Mouse (Mus musculus) thymus, postnatal 25 days (tissue): ENCODE results near the gene Apba3.

Source experiments
- DNase-seq: peaks from one replicate; pipeline ENCODE4 v3.0.0; 2022

The Apba3 gene

DNA sequence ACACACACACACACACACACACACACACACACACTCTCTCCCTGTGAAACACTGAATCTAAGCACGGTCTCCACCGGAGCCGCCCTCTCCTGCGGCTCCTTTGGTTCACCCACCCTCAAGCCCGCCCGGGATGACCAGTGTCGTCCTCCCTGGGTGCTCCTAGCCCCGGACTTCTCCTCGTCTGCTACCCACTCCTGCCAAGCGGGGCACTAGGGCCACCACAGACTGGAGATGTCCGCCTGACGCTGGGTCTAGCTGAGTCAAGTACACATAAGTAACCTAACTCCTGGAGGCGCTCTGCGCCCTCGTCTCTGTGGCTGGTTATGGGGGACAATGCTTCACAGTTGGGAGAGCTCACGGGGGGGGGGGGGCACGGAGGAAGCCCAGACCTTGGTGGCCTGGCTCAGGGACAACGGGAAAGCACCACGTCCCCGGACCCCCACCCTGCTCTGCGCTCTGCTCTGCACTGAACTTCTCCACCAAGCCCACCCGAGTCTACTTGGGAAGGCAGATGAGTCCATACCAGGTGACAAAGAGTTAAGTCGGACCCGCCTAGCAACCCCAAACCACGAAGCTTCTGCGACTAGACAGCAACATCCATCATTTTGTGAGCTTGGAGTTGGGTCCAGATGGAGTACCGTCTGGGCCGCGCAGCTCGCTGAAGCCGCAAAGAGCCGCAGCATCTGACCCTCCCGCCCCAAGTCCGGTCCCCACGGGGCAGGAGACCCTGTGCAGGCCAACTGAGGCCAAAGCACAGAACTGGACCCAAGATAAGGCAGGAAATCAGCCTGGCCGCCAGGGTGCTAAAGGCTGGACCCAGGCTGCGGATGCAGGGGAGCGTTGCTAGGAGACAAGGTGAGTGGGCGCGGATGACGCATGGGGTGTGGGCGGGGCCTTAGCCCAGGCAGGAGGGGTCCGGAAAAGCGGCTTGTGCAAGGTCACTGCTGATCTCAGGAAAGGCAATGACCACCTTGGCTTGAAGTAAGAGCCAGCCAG, 14.0 kb upstream of the Apba3 start, which contains the start of gene Matk:
Gene Matk (plus strand): TSS at position 512 of the 996 bp plus-strand sequence.
- DNase-seq, result peak; percentile 73

DNA sequence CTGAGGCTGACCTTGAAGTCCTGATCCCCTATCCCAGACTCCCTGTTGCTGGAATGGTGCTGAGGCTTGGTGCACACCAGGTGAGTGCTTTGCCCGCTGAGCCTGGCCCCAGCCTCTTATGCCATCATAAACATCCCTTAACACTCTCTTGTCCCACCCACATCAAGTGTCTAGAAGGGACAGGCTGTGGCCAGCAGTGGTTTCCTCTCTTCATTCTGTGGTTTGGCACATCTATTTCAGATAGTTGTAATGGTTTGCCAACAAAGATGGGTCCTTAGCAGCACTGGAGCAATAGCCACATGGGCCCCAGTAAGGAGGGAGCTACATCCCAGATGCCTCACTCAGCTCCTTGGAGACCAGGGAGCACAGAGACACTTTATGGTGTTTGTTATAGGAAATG, 11.9 kb upstream of the Apba3 start:
- DNase-seq, result no peak

DNA sequence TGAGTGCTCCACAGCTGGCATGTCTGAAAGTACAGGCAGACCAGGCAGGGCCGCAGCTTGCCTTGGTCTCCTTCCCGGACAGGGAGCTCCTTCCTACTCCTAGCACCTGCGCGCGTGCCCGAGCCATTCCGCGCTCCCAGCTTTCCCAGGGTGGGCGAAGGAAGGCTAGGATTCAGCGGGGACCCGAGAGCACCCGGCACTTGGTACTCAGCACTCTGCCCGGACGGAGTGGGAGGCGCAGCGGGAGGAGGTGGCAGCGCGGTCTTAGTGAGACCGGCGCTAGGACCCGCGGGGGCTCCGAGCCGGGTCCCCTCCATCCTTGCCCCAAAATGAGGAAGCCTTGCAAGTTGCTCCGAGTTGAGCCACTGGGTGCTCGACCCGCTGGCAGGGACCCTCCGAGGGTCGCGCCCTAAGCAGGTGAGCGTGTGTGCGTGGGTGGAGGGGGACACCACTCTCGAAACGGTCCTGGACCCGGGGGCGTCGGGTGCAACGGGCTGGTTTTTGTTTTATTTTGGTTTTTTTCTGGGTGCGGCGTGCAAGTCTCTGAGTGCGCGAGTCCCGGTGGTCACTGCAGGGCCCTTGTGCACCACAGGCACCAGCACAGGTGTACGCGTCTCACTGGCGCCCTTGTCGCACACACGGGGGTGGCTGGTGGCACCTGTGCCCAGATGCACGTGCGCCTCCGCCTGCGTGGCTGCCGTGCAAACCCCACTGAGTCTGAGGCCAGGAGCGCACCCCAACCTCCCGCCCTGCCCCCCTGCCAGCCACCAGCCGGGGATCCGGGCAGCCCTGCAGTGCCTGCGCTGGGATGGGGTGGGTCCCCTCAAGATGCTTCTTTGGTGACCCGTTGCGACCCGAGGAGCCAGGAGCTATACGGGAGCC, 9.4 kb upstream of the Apba3 start:
- peak; percentile 66 for DNase-seq

DNA sequence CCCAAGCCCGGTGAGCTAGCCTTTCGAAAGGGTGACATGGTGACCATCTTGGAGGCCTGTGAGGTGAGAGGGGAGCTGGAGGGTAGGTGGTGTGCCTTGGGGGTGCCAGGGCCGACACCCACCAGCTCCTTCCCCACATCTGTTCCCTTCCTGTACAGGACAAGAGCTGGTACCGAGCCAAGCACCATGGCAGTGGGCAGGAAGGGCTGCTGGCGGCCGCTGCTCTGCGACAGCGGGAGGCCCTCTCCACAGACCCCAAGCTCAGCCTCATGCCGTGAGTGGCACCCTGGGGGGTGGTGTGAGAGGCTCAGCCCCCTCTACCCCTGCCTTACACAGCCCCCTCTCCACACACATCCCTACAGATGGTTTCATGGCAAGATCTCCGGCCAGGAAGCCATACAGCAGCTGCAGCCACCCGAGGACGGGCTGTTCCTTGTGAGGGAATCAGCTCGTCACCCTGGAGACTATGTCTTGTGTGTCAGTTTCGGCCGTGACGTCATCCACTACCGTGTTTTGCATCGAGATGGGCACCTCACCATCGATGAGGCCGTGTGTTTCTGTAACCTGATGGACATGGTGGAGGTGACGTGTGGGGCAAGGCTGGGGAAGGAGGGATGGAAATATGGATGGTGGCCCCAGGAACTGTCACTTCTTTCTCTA, 7.4 kb upstream of the Apba3 start:
- no peak for DNase-seq

DNA sequence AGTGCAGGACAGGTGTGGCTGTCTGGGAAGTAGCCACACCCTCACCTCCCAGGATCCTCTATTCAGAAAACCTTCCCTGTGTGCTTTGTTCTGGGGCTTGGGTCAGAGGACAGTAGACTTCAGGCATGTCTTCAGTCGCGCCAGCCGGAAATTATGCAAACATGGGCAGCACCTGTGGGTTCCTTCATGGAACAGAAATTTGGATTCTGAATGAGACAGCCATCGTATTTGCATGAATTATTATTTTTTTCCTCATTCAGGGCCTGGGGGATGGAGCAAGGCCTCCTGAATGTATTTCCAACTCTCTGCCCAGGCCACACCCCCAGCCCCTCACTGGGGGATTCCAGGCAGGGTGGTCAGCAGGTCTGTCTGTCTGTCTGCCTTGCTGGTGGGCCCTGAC, 5.7 kb upstream of the Apba3 start:
- DNase-seq, result no peak

DNA sequence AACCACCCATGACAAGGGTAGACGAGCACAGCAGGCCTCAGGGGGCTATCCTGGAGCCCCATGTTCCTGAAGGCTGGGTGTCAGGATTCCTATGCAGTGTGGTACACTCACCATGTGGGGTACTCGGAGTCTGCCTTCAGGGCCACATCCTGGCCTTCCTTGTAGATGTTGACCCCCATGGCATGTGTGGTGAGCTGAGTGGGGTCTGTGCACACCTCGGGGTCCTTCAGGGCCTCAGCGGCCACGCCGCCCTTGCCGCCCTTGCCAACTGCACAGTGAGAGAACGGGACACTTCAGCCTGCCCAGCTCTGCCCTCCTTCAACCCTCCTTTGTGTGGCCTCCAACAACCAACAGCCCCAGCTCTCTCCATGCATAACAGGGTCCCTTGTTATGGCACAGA, 1.2 kb upstream of the Apba3 start:
- no peak for DNase-seq

DNA sequence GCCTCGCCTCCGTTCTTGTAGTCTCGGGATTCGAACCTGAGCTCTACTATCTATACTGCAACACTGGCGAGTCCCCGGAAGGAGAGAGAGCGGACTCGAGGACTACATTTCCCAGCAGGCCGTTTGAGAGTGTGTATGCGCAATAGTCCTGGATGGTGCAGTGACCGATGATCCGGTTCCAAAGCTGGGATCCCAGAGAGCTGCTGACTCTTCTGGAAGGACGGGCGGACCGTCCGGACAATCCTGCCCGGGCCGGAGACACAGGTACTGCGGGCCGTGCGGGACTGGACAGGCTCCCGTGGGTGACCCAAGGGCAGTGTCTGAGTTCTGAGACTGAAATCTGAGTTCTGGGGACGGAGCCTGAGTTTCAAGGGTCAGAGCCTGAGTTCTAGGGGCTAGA, 1.3 kb downstream of the Apba3 start:
- peak; percentile 69 for DNase-seq

DNA sequence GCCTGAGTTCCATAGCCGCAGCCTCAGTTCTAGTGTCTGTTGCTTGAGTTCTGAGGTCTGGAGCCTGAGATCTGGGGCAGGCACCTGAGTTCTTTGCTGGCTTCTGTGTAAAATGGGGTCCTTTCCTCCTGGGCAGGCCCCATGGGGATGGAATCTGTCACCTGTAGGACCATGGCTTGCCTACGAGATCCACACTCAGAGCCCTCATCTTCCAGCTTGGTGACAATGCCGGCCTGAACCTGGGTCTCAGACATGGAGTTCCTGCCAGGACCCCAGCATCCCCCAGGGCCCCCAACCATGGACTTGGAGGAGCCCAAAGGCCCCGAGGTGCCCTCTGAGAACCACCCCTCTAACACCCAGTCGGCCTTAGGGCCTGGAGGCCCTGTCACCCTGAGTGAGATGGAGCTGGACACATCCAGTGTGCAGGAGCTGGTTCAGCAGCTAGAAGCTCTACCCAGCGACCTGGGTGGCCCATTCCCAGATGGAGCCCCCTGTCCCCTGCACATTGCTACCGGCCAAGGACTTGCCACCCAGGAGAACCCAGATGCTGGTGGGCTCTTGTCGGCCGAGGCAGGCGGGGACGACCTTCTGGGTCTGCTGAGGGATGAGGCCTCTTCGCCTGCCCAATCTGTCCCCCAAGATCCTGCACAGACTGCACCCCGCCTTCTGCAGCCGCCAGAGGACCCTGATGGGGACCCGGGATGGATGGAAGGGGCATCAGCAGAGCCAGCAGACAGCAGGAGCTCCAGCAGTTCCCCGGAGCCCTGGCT, 2.1 kb downstream of the Apba3 start:
- no peak for DNase-seq

DNA sequence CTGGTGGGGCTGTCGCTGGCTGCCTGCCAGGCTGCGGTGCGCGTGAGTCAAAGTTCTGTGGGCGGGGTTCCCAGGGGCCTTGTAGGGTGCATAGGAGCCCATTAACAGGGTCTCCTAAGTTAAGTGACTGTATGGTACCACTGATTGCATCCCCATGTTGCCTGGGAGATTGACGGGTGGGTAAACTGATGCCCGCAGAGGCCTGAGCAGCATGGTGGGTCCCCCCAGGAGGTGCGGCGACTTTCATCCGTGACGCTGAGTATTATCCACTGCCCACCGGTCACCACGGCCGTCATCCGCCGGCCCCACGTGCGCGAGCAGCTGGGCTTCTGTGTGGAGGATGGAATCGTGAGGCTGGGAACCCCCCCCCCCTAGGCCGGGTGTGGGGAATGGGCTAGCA, 5.6 kb downstream of the Apba3 start:
- no peak for DNase-seq

DNA sequence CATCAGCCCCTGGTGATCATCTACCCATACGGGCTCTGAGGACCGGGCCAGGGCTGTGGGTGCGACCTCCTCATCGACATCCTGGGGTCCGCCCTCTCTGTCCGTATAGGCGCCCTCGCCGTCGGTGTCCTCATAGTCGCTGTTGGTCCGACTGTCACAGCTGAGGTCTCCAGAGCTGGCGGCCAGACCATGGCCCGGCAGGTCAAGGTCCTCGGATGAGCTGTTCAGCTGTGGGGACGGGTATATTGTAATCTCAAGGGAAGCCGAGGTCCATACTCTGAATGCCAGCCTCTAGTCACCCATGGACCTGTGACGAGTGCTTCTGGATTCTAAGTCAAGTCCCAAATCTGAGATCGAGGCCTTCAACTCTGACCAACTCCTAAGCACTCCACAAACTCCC, 7.1 kb downstream of the Apba3 start:
- DNase-seq, result no peak

DNA sequence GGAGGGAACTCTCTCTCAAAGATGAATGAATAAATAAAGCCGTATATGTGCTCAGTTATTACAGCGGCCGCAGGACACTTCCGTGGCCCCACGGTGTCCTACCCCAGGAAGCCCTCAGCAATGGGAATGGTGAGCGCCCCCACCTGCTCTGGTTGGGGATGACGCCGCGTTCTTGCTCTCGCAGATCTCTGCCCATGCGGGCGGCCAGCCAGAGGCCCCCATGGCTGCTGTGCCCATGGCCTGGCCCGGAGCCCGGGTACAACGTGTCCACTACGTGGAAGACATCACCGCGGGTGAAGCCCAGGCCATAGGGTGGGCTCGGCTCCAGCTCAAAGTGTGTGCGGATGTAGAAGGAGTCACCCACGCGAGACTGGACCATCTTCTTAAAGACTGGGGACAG, 10.9 kb downstream of the Apba3 start:
- no peak for DNase-seq

DNA sequence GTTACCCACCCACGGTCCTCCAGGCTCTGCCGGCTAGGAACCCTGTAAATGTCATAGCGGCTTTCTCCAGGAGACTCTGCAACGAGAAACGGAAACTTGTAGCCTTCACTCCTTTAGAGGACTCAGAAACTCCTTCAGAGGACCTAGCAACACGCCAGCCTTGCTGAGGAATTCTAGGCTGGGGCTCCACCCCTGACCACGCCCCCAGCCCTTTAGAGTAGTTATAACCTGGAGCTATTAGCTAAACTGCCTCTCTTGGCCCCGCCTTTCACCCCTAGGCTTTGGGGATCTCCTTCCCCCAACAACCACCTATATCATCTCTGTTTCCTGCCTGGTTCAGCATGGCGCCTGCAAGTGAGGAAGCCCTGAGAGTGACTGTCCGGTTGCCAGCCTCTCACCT, 12.7 kb downstream of the Apba3 start:
- DNase-seq, result no peak

DNA sequence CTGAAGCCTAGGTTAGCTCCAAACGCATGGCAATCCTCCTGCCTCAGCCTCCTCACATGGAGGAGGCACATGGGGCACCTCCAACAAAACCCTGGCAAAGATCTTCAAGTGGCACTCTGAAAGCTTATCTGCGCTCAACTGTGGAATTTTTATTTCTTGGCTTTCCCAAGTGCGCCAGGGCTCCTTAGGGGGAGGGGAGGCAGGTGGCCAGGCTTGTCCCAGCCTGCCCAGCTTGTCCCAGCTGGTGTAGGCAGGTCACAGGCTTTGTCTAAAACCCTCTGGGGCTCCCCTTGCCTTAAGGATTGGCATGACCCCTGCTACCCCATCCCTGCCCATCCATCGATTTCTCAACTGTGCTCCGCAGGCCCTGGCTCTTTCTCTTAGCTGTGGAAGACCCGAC, 17.4 kb downstream of the Apba3 start:
- no peak for DNase-seq

DNA sequence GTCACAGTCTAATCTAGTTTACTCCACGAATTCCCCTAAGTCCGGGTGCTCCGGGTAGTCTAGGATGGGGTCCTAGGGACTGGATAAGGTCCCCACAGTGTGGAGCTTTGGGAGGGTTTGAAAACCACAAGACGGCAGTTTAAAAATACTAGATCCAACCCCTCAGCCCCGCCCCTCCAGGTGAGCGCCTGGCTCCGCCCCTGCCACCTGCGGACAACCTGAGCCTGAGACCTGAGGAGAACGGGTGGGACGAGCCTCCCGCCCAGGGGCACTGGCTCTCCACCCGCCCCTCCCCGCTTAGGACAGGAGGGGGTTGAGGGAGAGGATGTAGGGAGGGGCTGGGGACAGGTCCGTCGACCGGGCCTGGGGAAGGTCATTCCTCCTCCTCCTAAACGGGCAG, 18.0 kb downstream of the Apba3 start:
- no peak for DNase-seq

DNA sequence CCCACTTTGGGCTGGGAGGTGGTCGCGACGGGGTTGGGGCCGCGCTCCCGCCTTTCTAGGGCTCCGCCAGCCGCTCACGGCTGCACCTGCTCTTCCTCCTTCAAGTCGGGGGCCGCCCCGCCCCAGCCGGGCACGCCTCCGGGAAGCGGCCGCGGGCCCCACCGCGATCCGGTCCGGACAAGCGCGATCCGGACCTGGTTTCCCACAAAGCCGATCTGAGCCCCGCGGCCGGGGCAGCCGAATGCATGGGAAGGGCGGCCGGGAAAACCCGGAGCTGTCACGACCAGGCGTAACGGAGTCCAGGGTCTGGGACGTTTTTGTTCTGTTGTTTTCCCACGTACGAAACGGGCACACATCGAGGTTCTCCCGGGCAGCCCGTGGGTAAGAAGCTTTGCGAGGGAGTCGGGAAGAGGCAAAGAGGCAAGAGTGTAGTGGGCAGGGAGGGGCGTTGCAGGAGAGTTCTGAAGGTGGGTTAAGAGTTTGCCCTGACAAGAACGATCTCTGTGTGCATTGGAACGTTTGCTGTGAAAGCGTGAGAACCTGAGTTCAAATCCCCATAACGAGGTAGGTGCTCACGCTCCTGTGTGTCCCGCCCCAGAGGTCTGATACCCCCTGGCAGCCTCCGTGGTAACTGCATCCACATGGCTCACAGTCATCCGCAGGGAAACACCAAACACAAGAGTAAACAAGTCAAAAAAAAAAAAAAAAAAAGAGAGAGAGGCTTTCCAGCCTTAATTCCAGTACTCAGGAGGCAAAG, 19.1 kb downstream of the Apba3 start:
- DNase-seq, result peak; percentile 98

DNA sequence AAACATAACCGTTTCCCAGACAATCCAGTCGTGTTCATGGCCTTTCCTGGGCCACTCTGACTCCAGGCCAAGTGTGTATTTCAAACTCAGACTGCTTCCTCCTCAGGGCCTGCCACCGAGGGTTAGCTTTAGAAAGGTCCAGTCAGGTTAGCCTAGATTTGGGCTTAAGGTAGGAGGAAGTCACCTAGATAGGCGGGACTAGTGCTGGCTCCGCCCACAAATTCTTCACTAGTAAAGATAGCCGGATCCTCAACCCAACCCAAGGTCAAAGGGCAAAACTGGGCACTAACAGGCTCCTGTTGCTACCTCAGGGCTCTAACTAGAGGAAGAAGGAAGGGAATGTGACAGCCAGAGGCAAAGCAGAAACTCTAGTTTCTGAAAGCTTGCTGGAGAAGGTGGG, 19.8 kb downstream of the Apba3 start:
- no peak for DNase-seq

DNA sequence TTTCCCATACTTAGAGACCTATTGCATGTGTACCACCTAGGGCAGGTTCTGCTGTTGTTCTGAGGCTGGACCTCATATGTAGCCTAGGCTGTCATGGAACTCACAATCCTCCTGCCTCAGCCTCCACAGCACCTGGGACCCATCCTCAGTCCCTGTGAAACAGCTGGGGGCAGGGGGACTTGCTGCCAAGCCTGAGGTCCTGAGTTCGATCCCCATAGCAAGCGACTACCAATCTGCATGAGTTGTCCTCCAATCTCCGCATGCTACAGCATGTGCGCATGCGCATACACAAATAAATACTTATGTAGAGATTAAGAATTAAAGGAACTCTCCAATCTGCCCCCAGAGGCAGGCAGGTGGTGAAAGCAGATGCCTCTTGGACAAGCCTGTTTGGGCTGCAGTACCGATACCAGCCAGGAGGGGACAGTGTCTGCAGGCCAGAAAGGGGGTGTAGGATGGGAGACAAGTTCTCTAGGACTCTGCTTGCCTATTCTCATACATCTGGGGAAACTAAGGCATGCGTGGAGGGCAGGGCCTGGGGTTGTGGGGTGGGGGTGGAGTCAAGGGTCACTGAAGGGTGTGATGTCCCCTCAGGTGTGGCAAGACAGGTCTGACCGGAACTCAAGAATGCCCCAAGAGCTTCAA, 20.9 kb downstream of the Apba3 start:
- DNase-seq, result peak; percentile 79

DNA sequence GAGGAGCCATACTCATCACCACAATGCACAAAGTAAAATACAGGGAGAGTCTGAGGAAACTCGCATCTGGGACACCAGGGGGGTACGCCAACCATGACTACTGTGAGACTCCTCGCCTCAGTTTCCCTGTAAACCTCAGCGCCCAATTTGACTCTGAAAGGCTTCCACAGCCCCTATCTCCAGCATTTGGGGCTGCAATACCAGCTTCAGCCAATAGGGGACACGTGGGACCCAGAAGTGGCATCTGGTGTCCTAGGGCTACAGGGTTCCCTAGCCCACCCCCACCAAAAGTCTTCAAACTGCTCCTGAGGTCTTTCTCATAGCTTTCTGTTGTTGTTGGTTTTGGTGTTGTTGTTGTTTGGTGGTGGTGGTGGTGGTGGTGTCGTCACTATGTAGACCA, 21.8 kb downstream of the Apba3 start:
- peak; percentile 67 for DNase-seq

DNA sequence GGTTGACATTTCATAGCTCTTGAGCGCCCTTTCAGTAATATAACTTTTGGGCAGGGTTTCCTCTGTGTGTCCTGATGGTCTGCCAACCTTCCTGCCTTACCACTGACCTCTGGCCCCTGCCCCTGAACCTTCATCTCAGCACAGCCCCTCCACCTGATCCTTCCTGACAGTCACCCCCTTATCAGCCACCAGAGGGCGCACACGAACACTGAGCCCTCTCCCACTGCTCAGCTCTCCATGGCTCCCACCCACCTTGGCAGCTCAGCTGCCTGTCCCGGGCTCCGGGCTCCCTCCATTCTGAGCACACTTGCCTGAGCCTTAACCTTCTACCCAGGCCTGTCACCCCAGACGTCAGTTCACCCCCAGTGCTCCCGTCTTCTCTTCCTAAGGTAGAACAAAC, 22.5 kb downstream of the Apba3 start:
- DNase-seq, result peak; percentile 73

DNA sequence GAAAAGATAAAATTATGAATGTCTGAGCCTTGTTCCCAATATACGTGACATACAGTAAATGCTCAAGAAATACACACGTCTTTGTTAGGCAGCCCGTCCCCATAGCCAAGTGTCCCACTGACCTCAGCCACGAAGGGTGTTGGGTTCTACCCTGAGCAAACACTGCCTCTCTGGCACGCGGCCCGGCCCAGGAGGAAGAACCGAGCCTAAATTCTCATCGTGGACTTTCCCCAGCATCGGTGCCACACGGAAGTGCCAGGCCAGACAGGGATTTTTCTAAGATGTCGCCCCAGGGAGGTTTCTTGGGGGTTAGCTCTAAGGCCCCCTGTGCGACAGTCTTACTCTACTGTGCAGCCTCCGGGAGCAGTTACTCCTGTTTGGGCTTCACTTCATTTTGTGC, 23.1 kb downstream of the Apba3 start:
- DNase-seq, result no peak
